Mouse (Mus musculus) liver, embryonic 14.5 days (tissue): ENCODE measurements around the gene Dpt.

Experiments
- CTCF ChIP-seq: IDR thresholded peaks from 2 replicates; pipeline ENCODE4 v1.5.1; 2016; ENCODE audit warnings: antibody characterized with exemption, low read depth, control low read depth
- EP300 ChIP-seq: IDR thresholded peaks from 2 replicates; pipeline ENCODE4 v1.6.1; 2016; ENCODE audit warnings: antibody characterized with exemption, low read depth

DNA sequence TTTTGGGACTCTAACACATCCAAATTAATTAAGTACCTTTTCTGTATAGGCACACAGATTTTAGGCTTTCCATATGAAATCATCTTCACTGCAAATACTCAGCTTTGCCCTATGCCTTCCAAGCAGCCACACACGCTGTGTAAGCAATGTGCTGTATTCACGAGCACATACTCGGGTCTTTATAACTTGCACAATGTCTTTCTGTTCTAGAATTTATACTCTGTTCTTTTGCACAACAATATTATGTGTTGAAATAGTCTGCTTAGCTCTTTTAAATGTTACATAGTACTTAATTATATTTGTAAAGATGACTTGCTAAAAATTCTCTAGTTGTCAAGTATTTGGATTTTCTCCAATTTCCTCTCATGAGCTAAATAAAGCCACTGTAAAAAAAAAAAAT lies 29.8 kb upstream of the Dpt start:
- TF ChIP-seq CTCF (no peak), EP300 (no peak)
